Mouse (Mus musculus): ENCODE measurements around the gene Scn11a.

The Scn11a gene

DNA sequence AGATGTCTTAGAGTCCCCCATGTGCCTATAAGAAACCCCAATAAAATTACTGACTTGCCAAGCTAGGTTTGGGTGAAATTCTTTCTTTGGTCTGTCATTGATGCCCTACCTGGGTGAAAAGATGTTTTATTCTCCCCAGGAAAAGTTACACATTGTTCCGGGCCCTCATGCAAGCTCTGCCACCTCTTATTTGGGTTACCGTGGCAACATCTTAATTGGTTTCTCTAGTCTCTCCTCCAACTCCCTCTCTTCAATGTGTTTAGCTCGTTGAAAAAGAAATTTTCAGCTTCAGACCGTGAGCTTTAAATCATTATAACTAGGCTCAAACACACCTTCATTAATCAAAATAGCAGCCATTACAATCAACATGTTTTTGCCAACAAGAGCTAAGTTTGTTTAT lies 28.5 kb downstream of the Scn11a start:
- peak; percentile 66 for DNase-seq (ENCODE audit: low read depth, low spot score)

DNA sequence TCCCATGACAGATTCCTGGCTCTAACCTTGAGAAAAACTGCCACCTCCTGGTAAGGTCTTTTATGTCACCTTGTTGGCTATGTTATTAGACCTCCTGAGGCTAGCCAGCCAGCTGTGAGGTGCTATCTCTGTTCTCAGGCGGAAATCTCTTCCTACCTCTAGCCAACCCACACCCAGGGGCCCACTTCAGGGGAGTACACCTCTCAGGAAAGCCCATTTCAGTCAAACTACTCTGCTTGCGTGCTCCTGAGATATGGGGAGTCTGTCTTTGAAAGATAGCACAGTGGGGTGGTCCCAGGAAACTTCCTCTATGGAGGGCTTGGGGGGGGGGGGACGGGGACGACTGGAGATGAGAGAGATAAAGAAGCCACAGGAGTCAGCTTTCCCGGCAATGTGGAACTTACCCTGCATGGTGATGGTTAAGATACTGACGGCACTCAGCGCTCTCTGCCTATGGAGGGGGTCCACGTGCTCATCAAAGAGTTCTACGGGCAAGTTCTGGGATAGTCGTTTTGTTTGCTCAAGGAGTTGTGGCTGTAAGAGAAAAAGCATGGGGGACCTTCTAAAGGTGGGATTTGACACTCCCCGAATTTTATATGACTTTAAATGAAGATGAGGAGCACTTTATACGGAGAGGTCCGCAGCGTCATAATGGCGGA lies 29.9 kb downstream of the Scn11a start:
- DNase-seq (ENCODE audit: low read depth, low spot score), result no peak

DNA sequence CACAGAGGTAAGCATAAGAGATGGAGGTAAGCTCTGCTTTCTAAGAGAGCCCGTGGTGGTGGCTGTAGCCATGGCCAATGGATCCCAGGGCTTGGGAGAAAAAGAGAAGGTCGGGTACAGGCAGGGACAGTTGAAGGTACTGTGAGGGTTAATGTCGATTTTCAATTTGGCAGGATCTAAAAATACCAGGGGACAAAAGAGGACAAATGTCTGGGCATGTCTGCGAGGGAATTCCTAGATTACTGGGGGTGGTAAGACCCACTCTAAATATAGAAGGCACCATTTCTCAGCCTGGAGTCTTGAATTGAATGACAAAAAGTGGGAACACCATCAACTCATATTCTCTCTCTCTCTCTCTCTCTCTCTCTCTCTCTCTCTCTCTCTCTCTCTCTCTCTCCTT lies 30.8 kb downstream of the Scn11a start:
- no peak for DNase-seq (ENCODE audit: low read depth, low spot score)

DNA sequence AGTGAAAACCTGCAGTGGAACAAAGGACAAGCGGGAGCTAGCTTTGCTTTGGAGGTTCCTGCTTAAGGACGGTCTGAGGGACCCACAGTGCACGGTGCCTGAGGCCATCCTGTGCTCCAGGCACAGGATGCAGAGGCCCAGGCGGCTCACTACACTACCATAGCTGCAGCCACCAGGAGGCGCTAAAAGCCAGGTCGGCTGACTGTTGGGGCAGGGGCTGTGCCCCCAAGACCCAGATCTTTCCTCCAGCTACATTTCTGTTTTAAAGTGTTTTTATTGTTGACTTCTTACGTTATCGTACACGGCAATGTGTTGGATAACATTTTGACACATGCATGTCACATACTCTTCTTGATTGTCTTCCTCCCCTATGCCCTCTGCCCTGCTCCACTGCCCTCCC lies 32.8 kb downstream of the Scn11a start:
- no peak for DNase-seq (ENCODE audit: low read depth, low spot score)

DNA sequence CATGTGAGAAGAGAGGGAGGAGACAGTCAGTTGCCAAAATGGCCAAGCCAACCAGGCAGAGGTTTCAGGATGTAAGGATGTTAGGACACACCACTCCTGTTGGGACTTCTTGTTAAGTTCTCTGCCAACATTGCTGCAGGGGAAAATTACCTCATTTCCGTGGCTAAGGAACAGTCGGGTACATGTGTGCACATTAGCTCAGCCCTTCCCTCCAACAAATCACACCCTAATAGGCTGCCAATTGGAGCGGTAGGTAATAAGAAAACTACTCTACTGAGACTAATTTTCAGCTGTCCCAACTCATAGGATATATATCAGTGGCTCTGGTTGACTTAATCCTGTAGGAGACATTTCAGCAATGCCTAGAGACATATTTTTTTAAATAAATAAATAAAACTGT lies 44.4 kb downstream of the Scn11a start:
- no peak for DNase-seq (ENCODE audit: low read depth, low spot score)

DNA sequence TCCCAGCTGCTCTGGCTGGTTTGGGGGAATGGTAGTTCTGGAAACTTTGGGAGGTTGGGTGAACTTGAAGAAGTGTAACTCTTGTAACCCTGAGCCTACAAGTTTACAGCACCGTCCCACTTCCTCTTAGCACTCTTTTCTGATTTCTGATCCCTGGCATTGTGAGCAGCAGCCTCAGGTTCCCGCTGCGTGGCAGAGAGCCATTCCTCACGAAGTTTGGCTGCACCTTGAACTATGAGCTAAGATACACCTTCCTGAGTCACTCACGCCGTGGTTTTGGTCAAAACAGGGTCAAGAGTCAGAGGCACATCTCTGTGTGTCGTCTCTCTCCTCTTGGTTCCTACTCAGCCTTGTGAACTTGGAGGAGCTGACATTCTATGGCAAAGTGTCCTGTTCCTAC lies 48.6 kb downstream of the Scn11a start:
- no peak for DNase-seq (ENCODE audit: low read depth, low spot score)

DNA sequence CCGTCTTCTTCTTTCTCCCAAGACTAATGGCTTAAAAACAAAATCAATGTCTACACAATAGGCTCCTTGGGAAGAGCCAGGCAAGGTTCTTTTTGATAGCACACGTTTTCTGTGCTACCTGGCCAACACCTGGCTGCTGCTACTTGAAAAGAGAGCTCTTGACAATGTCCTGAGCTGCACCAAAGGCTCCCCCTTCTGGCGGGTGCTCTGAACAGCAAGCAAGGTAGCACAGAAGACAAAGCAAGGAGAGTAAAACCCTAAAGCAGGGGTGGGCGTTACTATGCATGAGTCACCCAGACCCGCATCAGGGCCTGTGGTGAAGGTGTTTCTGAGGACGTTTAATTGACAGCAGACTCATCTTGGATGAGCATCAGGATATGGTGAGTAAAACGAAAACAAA lies 56.7 kb downstream of the Scn11a start:
- peak; percentile 22 for DNase-seq (ENCODE audit: low read depth, low spot score)

DNA sequence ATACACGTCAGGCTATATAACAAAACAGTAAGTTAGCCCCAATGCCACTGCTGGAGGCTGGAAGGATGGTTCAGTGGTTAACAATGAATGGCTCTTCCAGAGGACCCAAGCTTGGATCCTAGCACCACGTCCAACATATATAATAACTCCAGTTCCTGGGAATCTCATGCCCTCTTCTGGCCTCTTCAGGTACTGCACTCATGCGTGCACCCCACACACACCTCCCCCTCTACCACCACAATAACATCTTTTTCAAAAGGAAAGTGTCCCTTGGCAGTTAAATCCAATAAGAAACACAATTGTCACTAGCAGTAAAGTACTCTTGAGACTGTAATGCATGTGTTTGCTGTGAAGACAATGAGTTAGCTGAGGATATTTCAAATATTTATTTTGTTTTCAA lies 65.0 kb downstream of the Scn11a start:
- no peak for DNase-seq (ENCODE audit: low read depth, low spot score)

DNA sequence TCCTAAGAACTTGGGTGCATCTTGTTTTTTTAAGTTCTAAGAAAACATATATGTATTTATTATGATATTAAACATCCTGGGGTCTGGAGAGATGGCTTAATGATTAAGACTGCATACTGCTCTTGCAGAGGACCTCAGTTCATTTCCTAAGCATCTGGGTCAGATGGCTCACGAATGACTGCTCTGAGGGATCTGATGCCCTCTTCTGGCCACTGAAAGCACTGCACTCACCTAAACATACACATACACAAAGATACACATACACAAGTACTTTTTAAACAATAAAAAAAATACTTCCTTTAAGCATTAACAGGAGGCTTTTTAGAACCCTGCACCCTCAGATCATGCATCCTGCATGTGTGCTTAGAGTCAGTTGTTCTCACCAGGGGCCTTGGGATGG lies 65.8 kb downstream of the Scn11a start:
- no peak for DNase-seq (ENCODE audit: low read depth, low spot score)

DNA sequence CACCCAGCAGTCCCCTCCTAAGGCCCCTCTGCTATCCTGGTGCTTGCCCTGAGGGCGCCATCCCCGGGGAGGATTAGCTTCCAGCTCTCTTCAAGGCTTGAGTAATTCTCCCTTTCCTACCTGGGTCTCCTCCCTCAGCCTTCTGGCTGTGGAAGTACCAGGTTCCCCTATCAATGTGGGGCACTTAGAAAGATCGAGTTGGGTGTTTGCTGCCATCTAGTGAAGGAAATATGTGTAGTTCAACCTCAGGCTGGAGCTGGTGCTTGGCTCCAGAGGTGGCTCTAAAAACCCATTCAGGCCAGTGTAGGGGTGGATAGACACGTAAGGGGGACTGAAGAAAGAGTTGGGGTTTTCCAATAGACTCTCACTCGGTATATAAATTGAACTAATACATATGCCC lies 73.7 kb downstream of the Scn11a start:
- peak; percentile 67 for DNase-seq (ENCODE audit: low read depth, low spot score)

DNA sequence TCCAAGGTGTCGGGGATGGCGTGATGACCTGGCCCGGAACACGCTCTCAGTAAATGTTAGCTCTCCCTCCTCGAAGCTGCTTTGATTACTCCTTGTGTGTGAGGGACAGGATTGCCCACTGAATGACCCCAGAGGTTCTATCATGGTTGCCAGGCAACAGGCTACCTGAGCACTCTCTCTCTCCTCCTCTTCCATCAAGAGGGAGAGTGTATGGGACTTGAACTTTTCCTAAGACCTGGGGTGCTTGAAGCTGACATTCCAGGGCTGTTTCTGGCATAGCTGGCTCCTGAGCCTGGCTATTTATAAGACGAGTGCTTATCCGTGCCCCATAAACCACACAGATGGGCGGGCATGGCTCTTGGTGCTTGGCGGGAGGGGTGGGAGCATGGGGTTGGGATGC lies 76.1 kb downstream of the Scn11a start:
- no peak for DNase-seq (ENCODE audit: low read depth, low spot score)

DNA sequence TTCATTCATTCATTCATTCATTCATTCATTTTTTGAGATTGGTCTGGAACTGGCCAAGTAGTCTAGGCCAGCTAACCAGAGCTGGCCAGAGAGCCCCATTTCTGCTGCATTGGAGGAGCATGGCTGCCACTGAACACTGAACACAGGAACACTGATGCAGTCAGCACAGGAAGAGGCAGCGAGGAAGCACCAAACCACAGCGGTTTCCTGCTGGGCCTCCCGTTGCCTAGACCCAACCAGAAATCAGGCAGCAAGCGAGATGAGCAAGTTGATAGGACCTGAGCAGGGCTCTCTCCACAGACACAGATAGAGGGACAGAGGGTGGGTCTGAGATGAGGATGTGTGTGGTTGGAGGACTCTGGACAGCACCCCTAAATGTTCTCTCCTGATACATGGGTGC lies 81.4 kb downstream of the Scn11a start:
- no peak for DNase-seq (ENCODE audit: low read depth, low spot score)

DNA sequence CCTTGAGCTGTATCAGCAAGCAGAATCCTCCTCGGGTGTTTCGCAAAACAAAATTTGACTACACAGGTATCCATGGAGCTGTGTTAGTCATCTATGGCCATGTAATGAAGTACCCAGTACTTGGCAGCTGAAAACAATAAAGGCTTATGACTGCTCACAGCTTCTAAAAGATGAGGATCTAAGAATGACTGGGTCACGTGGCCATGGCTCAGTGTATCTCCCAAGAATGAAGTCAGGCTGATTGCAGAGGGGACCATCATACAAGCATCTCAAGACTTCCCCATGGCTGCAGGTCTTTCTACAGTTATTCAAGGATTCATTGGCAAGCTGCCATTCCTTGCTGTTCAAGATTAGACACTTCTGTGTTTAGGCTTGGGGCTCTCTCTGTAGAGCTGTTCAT lies 81.9 kb downstream of the Scn11a start:
- DNase-seq (ENCODE audit: low read depth, low spot score), result no peak

DNA sequence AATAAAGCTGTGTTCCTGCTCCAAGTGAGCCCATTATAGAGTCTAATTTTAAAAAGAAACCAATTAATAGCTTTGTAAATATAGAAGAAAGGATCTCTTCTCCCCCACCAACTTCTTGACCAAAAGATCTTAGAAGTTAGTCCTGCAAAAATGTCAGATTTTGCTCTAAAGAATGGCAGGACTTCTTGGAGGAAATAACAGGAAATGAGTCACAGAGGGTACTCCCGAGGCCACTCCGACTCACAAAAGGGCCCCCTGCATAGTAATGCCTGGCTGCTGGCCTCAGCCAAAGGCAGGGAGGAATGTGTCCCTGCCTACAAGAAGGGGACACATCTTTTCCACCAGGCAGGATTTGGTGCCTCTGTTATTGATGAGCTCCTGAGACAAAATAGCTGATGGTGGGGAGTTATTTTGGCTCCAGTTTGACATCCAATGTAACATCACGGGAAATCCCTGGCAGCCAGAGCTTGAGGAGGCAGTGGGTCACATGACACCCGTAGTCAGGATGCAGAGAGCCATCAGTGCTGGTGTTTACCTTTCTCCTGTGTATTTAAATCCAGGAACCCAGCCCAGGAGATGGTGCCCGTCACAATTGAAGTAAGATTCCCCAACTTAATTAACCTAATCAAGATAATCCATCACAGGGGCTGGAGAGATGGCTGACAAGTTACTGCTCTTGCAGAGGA lies 84.0 kb downstream of the Scn11a start:
- DNase-seq (ENCODE audit: low read depth, low spot score), result no peak

DNA sequence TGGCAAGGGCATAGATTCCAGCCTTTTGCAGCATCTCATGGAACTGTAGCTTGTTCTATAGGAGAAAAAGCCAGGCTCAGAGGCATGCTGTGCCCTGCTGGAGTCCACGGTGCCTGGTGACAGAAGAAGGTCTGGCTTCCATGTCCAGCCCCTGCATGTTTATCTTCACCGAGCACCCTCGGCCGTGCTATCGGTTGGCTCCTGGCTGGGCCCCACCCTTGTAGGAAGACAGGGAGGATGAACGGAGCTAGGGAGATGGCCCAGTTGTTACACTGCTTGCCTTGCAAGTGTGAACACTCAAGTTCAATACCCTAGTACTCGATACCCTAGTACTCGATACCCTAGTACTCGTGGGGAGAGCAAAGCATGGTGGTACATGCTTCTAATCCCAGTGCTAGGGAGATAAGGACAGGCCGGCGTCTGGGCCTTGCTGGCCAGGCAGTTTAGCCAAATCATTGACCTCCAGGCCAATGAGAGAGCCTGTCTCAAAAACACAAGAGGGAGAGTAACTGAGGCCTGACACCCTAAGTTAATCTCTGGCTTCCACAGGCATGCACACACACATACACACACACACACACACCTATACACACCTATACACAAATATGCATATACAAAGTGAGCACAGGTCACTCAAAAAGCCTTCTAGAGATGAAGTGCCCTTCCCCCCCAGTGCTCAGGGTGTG lies 96.7 kb downstream of the Scn11a start:
- no peak for DNase-seq (ENCODE audit: low read depth, low spot score)

DNA sequence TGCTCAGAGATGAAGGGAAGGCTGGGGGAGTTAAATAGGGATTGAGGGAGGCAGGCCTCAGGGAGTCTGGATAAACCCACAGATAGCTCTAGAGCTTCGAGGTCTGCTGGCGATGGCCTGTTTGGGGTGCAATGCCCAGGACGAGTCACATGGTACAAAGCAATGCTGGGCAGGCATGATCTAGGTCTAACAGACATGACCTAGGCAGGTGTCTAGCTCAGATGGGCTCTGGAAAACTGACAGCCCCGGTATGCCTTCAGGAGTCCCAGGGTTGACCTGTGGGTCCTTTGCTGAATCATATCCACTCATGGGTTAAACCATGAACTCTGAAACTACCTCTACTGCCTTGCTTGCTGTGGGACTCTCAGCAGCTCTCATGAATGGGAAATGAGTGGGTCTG lies 98.3 kb downstream of the Scn11a start:
- no peak for DNase-seq (ENCODE audit: low read depth, low spot score)

DNA sequence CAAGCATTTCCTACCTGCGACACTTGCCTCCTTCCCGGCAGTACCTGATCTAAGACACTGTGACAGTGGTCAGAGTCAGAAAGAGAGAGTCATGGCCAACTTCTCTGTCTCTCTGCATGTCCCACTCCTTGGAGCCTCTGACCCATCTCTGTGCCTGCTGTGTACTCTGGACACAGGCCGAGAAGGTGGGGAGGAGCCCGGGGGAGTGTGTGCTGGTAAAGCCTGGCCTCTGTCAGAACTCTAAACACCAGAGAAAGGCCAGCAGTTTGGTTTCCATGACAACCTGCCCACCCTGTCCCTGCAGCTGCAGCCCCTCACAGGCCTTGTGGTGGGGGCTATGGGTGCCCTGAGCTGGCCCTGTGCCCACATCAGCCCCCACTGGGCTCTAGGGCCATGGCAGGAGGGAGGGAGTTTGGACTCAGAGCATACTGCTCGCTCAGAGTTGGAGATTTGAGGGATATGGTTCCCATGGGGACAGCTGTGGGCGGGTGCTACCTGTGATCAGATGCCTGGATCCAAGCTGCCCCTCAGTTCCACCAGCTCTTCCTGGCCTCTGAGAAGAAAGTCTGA lies 99.9 kb downstream of the Scn11a start:
- DNase-seq (ENCODE audit: low read depth, low spot score), result peak; percentile 12

DNA sequence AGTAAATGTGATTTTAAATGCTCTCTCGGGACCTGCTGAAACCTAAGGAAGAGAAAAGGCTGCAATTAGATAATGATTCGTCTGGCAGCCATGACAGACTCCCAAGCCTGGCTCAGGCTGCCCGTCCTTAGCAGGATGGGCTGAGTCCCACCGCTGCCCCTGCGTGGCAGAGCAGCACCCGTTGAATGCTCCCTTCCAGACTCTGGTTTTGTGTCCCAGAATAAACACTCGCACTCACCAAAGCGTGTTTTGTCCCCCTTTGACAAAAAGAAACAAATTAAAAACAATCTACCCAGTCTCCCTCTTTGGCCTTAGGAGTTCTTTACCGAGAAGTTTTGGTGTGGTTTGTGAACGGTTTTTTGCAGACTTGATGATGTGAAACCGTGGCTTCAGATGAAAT lies 106.0 kb downstream of the Scn11a start, which contains the start of gene Scn10a:
Scn10a (minus strand) TSS at position 101 of the 400 bp plus-strand sequence.
- DNase-seq (ENCODE audit: low read depth, low spot score), result no peak

DNA sequence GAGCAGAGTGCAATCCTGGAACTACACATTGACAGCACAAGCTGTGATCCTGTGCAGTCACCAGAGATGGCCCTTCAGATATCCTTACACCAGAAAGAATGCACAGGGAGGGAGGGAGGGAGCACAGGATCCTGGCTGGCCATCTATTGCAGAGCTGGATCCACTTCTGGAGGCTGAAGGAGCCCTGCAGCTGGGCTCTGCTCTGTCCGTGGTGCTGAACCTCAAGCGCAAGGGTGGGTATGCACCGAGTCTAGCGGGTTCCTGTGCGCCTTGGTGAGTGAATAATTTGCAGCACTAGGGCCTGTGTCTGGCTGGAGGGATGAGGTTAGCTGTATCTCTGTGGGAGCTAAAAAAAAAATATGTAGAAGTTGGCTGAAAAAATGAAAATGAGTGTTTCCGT lies 118.6 kb downstream of the Scn11a start:
- DNase-seq (ENCODE audit: low read depth, low spot score), result no peak

Measured in brain, adult 2 months (tissue).